Mouse (Mus musculus) heart, postnatal 10 days (tissue): ENCODE results near the gene Gja5. TPM values are rescaled to one million over a fixed set of nuclear protein-coding genes. Genes with fewer than 3 reads are reported as not detected.

Source experiments
- DNase-seq, 2 experiments: peaks; one replicate each; pipeline ENCODE4 v3.0.0; 2021
- intact Hi-C: fragments of 180-260 bp; cut with DNase I; formaldehyde crosslinking; loops from one replicate; pipeline ENCODE4 v1.15.1; 2025
- total RNA-seq, 2 experiments: library from RNA; stranded (reverse); gene quantifications; 2 replicates each; pipeline ENCODE4 v1.2.3; 2021

Gene Gja5
- total RNA-seq, 2 experiments from 2014 or later = 22.9 to 24.2 TPM

- intact Hi-C loops = no loop called here
- DNase-seq = no peak
Measured at GRCm38 (mm10) chr3:96931261-96931681, 26.8 kb downstream of the Gja5 start.

DNA sequence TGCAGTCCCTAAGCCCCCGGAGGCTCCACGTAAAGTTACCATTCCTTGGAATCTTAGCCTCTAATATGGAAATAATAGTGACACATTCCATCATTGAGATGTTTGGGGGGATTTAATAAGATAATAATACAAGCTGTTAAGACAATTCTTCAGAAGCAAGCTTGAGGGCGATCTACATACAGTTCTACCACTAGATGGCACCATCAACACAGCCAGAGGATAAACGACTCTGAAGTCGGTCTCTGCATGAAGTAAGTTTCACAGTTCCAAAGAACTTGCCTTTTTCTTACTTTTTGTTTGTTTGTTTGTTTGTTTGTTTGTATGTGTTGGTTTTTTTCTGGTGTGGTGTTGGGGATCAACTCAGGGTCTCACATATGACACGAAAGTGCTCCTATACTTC lies 31.7 kb downstream of the Gja5 start:
- peak; percentile 26 to 45 for DNase-seq
- intact Hi-C loops = loop anchor here (1.0 to 5.0 kb wide), 3 partner anchors 249 to 651 kb away; no protein-coding TSS in a partner anchor

GRCm38 (mm10) chr3:96937606-96938005 lies 33.1 kb downstream of the Gja5 start:
- intact Hi-C loops = loop anchor here (2.0 to 5.0 kb wide), 2 partner anchors 139 to 650 kb away; no protein-coding TSS in a partner anchor
- no peak for DNase-seq

GRCm38 (mm10) chr3:96938738-96939137 lies 34.2 kb downstream of the Gja5 start:
- intact Hi-C loops = loop anchor here (2.0 to 5.0 kb wide), 2 partner anchors 138 to 649 kb away; no protein-coding TSS in a partner anchor

DNA sequence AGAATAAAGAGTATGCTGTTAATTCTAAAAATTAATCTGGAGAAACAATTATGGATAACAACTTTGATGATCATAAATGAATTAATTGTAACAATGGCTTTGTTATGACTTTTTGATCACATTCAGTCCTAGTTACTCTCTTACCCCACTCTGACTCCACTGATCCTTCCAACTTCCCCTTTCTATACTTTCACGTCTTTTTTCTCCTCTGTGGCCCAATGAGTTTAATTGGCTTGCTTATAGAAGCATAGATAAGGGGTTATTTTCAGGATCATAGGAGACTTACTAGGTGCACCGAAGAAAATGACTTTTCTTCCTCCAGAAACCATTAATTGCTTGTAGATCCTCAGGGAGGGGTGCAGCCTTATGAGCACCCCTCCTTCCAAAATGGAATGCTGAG lies 38.2 kb downstream of the Gja5 start:
- no peak for DNase-seq
- intact Hi-C loops = no loop called here

More at GRCm38 (mm10) chr3:96938738-96939137, 34.2 kb downstream of the Gja5 start:
- peak; percentile 90 to 94 for DNase-seq

DNA sequence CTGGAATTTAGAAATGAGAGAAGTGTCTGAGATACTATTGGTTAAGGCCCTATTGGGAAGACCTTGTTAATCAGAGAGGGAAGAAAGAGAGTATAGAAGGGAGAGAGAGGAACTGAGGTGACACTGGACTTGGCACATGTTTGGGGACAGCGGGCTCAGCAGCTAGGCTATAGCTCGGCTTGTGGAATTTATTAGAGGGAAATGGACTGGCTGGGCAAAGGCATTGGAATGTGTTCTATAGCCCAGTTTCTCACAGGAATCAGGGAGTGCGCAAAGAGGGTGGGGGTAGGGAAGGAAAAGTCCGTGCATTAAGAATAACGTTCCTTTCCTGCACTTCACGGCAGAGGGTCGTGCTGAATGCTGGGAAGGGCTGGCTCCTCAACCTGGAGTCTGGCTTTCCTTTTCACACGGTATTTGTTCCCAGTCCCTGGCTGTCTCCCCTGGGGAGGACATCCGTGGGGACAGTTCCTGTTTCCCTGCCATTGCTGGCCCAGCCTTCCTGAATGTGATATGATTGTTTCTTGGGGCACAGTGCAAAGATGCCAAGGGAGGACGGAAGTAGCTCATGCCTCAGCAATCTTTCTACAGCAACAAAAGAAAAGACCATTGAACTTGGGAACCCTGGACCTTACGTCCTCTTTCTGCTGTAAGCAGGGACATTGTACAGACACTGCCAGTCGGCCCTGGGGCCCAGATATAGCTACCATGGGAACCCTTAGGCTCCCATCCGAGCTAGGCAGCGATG lies 49.2 kb downstream of the Gja5 start:
- intact Hi-C loops = no loop called here
- DNase-seq = peak; percentile 35 to 46

DNA sequence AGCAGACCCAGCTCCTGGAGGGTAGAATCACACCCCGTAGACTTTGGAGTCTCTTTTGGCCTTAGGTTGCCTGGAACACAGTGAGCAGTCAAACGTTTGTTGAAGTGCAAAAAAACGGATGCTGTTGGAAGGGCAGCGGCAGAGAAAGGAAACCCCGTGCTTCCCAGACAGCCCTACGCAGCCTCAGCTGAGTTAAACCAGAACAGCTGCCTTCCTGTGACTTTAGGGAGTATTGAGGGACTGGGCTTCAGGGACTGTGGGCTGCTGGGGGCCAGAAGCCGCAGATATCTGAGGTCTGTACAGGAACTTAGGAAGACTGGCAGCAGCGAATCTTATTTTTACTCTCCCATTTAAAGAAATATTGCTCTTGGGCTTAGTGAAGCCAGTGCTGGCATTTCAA lies 56.1 kb downstream of the Gja5 start:
- intact Hi-C loops = no loop called here
- DNase-seq = no peak

GRCm38 (mm10) chr3:96963088-96964034 lies 58.9 kb downstream of the Gja5 start:
- no peak for DNase-seq
- intact Hi-C loops = no loop called here

- intact Hi-C loops = no loop called here
- DNase-seq = peak; percentile 4 to 8
Measured at GRCm38 (mm10) chr3:96970986-96971385, 66.5 kb downstream of the Gja5 start.

DNA sequence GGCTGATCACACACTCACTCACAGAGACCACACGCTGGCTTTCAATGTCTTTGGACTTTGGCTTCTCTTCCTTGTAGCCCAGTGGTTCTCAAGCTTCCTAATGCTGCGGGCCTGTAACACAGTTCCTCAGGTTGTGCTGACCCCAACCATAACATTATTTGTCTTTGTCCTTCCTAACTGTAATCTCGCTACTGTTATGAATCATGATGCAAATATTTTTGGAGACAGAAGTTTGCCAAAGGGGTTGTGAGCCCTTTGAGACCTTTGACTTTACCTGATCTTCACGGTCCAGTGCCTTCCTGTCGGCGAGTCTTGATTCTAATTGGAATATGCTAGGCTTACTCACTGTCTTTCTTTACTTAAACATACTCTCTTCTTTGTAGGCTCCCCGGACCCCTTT lies 70.0 kb downstream of the Gja5 start:
- intact Hi-C loops = no loop called here

DNA sequence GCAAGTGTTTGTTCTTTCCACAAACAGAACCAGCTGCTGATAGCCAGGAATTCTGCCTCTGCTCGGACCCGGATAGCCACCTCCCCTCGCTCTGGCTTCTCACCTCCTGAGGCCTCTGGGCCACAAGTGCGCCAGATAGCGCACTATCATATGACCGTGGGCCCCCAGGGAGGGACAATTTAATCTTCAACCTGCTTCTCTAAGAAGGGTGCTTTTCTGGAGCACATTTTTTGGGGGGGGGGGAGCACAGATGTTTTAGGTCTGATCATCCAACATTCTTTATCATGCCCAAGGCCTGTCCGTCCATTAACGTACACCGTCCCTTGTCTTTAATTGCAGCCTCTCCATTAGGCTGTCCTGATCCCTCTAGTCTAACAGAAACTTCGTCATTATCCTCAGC lies 71.1 kb downstream of the Gja5 start:
- intact Hi-C loops = no loop called here
- no peak for DNase-seq

More for the DNA sequence above, 70.0 kb downstream of the Gja5 start:
- no peak for DNase-seq

DNA sequence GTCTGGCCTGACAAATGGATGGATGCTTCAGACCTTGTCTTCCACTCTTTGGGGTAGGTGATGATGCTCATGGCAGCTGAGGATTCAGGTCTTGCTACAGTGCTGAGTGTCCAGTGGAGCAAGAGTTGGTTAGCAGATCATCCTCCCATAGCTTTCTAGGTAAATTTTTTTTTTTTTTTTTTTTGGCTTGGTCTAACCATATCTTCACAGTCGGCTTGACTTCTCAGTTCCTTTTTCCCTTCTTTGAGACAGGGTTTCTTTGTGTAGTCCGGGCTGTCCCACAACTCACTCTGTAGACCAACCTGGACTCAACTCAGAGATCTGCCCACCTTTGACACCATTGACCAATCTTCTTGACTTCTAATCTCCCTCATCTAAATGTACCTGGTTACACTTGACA lies 73.0 kb downstream of the Gja5 start:
- no peak for DNase-seq
- intact Hi-C loops = no loop called here

DNA sequence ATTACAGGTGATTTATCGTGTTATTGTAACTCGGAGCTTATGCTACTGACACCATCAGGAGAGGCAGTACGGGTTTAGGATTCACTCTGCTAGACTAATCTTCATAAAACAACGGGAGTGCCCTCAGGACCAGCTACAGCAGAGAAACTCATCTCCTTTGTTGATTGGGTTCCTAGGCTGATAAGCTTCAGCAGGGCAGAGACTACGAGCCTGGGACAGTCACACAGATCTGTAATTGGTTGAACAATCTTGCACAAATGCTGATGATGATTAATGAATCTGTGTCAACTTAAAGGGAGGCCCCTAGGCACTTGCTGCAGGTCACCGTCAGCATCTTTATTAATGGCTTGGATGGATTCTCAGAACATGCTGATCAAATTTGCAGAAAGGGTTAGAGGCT lies 74.0 kb downstream of the Gja5 start:
- DNase-seq = no peak
- intact Hi-C loops = no loop called here

GRCm38 (mm10) chr3:96979020-96979419 lies 74.5 kb downstream of the Gja5 start:
- DNase-seq = no peak
- intact Hi-C loops = no loop called here

DNA sequence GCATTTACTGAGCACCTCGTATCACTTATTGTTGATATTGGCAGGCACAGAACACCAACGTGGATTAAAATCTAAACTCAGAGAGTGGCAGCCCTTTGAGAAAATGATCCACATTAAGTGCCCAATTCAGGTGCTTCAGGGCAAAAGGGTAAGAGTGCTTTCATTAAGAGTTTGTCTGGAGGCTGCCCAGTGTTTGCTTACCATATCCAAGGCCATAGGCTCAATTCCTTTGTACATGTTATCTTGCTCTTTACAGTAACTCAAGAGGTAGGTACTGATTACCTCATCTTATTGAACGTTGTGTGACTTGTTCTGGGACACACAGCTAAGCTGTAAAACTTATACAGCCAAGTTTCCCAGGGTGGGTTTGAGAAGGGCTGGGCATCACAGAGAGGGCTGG lies 77.3 kb downstream of the Gja5 start:
- intact Hi-C loops = no loop called here
- no peak for DNase-seq

DNA sequence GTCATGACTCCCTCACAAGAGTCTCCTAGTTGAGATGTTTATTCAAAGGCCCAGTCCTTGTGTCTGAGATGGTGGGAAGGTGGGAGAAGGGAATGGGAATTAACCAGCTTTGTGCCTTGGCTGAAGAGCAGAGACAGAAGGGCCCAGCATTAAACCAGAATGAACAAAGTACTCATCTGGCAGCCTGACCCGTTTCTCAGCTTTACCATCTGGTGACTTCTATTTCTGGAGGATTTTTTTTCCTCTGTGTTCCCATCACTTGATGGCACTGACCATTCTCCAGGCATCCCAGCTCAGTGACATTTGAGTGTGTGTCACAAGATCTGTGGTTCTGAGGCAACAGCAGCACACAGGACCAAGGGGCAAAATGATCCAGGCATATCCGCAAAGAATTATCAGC lies 78.2 kb downstream of the Gja5 start:
- intact Hi-C loops = no loop called here
- no peak for DNase-seq

GRCm38 (mm10) chr3:96992526-96992925 lies 88.0 kb downstream of the Gja5 start:
- DNase-seq = no peak
- intact Hi-C loops = no loop called here

GRCm38 (mm10) chr3:96997770-96998169 lies 93.3 kb downstream of the Gja5 start:
- DNase-seq = no peak
- intact Hi-C loops = no loop called here

- DNase-seq = no peak
- intact Hi-C loops = no loop called here
Measured at GRCm38 (mm10) chr3:97003111-97003510, 98.6 kb downstream of the Gja5 start.

- intact Hi-C loops = no loop called here
- no peak for DNase-seq
Measured at GRCm38 (mm10) chr3:97004509-97004908, 100.0 kb downstream of the Gja5 start.

GRCm38 (mm10) chr3:97007010-97007448 lies 102.5 kb downstream of the Gja5 start:
- intact Hi-C loops = no loop called here
- DNase-seq = no peak
